Mouse (Mus musculus) spleen, postnatal 0 days (tissue): Measurements from ENCODE around the gene Gm21891. TPM values are rescaled to one million over a fixed set of nuclear protein-coding genes. Genes with fewer than 3 reads are reported as not detected.

Experiments
- polyA plus RNA-seq: library from polyadenylated mRNA; unstranded; fragments of >200 nt; fragmentation: Nextera tagmentation; extraction: Ambion mirVana; gene quantifications from 2 replicates; pipeline ENCODE4 v1.2.1, GENCODE M21; 2015

Gene Gm21891
- not detected in 2 replicates for polyA plus RNA-seq

GRCm38 (mm10) chrY:13133392-13133791 lies at the start of gene Gm21891:
Gene Gm21891, minus strand, starts transcription at chrY:13133492.

GRCm38 (mm10) chrY:13161668-13162067 lies 28.4 kb upstream of the Gm21891 start, which contains the start of gene Gm21425:
Gene Gm21425, plus strand, starts transcription at chrY:13161968.

Other genes with a start within 250 kb of the Gm21891 start
- not detected in 2 replicates for gene Gm20807, start 90.6 kb downstream of the Gm21891 start, polyA plus RNA-seq
- not detected in 2 replicates for gene Gm21425, start 28.5 kb upstream of the Gm21891 start, polyA plus RNA-seq
- not detected in 2 replicates for gene Gm21828, start 90.4 kb upstream of the Gm21891 start, polyA plus RNA-seq
- not detected in 2 replicates for gene Gm21440, start 118.9 kb upstream of the Gm21891 start, polyA plus RNA-seq
- gene Gm21454, start 119.0 kb upstream of the Gm21891 start, polyA plus RNA-seq = not detected in 2 replicates
- gene Gm21725, start 215.6 kb upstream of the Gm21891 start, polyA plus RNA-seq = not detected in 2 replicates